Mouse (Mus musculus): ENCODE data around the gene Cdh5. TPM values are rescaled to one million over a fixed set of nuclear protein-coding genes. Genes with fewer than 3 reads are reported as not detected.
A peak's percentile ranks its signal among the peaks of the same experiment; 100 is the strongest.
"Not testable (repeated sequence)": the region's sequence is repeated elsewhere in the genome, so short reads cannot be mapped to it uniquely, and the experiment has no call there.

The Cdh5 gene
- polyA plus RNA-seq, 1 experiment from 2014 or later: 14.6 TPM

DNA sequence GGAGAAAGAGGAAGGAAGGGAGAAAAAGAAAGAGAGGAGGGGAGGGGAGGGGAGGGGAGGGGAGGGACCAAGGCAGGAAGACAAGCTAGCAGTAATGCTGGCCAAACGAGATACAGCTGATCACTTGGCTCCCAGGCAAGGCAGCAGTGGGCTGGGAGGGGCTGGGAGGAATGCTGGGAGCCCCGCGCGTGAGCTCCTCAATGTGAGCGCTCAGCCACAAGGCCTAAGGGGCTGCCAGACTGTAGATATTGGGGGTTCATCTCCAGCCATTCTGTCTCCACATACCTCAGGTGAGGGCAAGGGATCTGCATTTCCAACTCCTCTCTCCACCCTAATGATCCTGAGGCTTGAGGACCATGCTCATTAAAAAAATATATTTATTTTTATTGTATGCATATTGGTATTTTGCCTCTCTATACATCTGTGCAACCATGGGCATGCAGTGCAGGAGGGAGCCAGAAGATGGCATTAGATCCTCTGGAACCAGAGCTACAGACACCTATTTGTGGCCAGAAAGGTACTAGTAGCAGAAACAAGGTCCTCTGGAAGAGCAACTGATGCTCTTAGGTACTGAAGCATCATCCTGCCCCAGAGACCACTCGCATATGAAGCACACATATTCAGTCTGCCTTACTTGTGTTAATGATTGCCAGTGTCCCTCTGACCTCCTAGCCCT lies 2.6 kb upstream of the Cdh5 start:
- no peak overlapping the region for H3K27ac ChIP-seq
- WGBS: 22% methylated on average over 6 of the region's 6 CpGs
- H3K36me3 ChIP-seq: no peaks in the 10 kb centered on the region
- H3K4me3 ChIP-seq: no peak overlapping the region
- peak; percentile 23; the same call in 1 of the 2 replicates for ATAC-seq (ENCODE audit: low FRiP score)
- H3K27me3 ChIP-seq: no peaks in the 10 kb centered on the region
- H3K9me3 ChIP-seq: no peaks in the 10 kb centered on the region
- H3K4me1 ChIP-seq (replicated peaks): peaks cover 12% of the 10 kb centered on the region
- no peak overlapping the region for H3K9ac ChIP-seq
- H3K4me2 ChIP-seq: no peak overlapping the region

DNA sequence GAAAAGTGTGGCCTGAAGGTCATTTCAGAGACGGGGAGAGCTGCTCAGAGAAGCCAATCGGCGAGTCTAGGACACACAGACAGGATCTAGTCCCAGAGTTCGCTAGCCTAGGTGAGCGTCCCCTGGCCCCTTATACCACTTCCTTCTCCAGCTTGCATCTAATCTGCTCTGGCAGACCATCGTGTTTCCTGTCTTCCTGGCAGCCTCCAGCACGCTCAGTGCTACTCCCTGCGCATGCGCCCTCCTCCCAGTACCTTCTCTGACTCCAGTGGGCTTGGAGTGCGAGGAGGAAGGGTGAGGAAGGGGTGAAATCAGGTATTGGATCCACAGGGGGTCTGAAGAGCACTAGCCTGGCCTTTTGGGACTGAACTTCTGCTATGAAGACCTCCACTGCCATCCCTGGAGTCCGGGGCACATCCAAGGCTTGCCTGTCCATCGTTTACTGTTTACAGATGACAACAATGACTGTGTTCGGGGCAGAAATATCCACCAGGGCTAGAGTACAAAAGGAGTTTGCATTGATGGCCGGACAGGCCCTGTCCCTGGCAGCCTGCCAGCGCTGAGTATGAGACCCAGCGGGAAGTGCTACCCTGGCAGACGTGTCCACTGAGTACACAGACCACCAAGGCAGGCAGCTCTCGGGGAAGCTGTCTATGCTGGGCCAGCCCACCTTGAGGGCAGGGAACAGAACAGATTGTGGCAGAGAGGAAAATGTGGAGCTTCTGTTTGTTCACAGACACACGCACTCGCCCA lies 1.9 kb upstream of the Cdh5 start:
- H3K4me3 ChIP-seq: no peak overlapping the region
- 59% methylated on average over 20 of the region's 20 CpGs for WGBS
- H3K9ac ChIP-seq: no peak overlapping the region
- peak overlapping the region; percentile 18; the same call in 1 of the 2 replicates for H3K27ac ChIP-seq
- no peaks in the 10 kb centered on the region for H3K36me3 ChIP-seq
- H3K27me3 ChIP-seq: no peaks in the 10 kb centered on the region
- peak; percentile 50; the same call in 1 of the 2 replicates for ATAC-seq (ENCODE audit: low FRiP score)
- H3K4me1 ChIP-seq (replicated peaks): peaks cover 12% of the 10 kb centered on the region
- no peaks in the 10 kb centered on the region for H3K9me3 ChIP-seq
- no peak overlapping the region for H3K4me2 ChIP-seq

DNA sequence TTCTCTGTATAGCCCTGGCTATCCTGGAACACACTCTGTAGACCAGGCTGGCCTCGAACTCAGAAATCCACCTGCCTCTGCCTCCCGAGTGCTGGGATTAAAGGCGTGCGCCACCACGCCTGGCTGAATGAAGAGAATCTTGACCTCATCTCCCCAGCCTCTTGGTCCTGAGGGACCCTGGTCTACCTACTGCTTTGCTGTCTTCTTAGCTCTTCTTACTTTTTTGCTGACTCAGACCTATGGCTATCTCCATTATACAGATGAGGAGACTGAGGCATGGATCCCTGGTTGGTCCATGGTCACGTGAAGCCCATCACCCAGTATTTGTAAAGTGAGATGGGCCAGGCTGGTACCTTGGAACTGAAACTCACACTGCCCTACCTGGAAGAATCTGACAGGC lies 701 bp upstream of the Cdh5 start:
- not testable (repeated sequence) for H3K36me3 ChIP-seq; H3K9ac ChIP-seq; ATAC-seq (ENCODE audit: low FRiP score); H3K4me3 ChIP-seq; H3K9me3 ChIP-seq; H3K27ac ChIP-seq; H3K4me2 ChIP-seq; H3K27me3 ChIP-seq
- WGBS: 96% methylated on average over 6 of the region's 6 CpGs
- peaks cover 12% of the 10 kb centered on the region for H3K4me1 ChIP-seq (replicated peaks)

DNA sequence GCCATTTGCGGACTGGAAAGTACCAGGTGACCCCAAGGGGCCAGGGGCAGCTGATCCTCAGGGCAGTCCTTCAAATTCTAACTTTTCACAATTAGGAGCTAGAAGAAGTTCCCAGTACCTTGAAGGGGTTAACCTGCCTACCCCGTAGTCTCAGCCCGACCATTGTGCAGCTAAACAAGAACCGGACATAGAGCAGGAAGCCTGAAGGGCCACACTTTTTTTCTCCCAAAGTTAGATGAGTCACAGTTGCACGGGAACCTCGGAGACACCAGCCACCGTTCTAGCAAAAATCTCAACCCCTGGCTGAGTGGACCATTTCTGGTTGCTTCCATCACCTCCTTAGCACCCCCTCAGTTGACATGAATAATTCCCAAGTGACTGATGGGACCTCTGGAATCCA lies 2.0 kb downstream of the Cdh5 start:
- no peak for ATAC-seq (ENCODE audit: low FRiP score)
- 79% methylated on average over 7 of the region's 7 CpGs for WGBS
- H3K4me3 ChIP-seq: no peak overlapping the region
- H3K4me2 ChIP-seq: no peak overlapping the region
- H3K9me3 ChIP-seq: no peaks in the 10 kb centered on the region
- H3K4me1 ChIP-seq (replicated peaks): peaks cover 12% of the 10 kb centered on the region
- no peak overlapping the region for H3K9ac ChIP-seq
- H3K36me3 ChIP-seq: no peaks in the 10 kb centered on the region
- H3K27ac ChIP-seq: no peak overlapping the region
- H3K27me3 ChIP-seq: no peaks in the 10 kb centered on the region

DNA sequence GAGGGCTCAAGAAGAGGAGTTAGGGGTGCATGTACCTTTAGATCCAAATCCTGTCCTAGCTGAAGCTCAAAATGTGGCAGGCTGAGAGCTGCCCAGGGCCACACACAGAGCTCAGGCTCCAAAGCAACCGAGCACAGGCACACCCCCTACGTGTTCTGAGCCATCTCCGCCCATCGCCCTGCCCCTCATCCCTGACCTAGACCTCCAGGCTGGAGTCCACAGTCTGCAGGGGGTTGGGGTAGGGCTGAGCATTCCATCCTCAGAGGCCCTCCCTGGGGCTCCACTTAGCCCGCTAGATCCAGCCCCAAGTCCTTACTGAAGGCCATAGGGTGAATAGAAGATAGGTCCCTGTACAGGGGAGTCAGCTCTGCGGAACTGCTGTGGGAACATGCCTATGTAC lies 4.3 kb downstream of the Cdh5 start:
- 58% methylated on average over 6 of the region's 6 CpGs for WGBS
- no peaks in the 10 kb centered on the region for H3K36me3 ChIP-seq
- no peaks in the 10 kb centered on the region for H3K27me3 ChIP-seq
- no peak for ATAC-seq (ENCODE audit: low FRiP score)
- no peak overlapping the region for H3K27ac ChIP-seq
- no peaks in the 10 kb centered on the region for H3K9me3 ChIP-seq
- no peak overlapping the region for H3K4me2 ChIP-seq
- no peak overlapping the region for H3K4me3 ChIP-seq
- H3K9ac ChIP-seq: no peak overlapping the region
- H3K4me1 ChIP-seq (replicated peaks): no peaks in the 10 kb centered on the region

DNA sequence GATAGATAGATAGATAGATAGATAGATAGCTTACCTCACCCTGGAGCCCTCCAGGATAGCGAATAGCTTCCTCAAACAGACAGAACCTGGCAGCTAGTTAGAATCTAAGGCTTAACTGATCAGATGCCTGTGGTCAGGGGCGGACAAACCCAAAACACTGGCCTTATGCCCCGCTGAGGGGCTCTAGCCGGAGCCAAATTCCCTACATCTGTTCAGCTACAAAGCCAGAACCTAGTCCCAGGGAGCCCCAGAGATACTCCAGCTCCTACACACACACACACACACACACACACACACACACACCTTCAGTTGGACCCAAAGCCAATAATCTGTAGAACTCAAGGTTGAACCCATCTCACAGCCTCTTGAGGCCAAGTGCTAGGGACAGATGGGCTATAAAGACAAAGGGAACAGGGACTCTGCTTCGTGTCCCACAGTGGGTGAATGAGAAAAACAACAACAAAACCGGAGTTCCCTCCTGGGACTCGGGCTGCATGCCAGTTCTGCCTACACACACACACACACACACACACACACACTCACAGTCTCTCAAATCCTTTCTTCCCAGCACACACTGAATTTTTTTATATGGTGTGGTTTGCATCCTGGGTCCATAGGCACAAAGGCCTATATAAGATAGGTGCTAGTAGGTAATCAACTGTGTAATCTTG lies 5.0 kb downstream of the Cdh5 start:
- no peak for ATAC-seq (ENCODE audit: low FRiP score)
- Histone ChIP-seq H3K9me3 (no peaks in the 10 kb centered on the region), H3K27ac (no peak overlapping the region), H3K36me3 (no peaks in the 10 kb centered on the region), H3K9ac (no peak overlapping the region), H3K4me1 (replicated peaks) (no peaks in the 10 kb centered on the region), H3K4me2 (no peak overlapping the region), H3K27me3 (no peaks in the 10 kb centered on the region), H3K4me3 (no peak overlapping the region)
- WGBS: 66% methylated on average over 7 of the region's 7 CpGs

DNA sequence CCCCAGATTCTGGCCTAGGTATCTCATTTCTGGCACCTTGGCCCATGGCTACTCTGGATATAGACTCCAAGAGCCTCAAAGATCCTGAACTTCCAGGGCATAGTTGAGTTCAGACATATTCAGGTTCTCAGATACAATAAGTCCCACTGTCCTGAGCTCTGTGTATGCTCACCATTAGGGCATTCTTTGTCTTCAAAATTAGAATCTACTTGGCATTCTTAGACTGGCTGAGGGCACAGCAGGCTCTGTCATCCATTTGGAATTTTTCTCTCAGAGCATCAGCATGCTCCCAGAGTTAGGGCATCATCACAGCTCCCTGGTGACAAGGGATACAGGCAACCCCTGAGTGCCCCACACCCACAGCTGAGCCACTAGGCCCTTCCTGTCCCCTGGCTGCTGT lies 5.7 kb downstream of the Cdh5 start:
- H3K27ac ChIP-seq: no peak overlapping the region
- no peak overlapping the region for H3K4me2 ChIP-seq
- no peaks in the 10 kb centered on the region for H3K4me1 ChIP-seq (replicated peaks)
- no peak for ATAC-seq (ENCODE audit: low FRiP score)
- no peak overlapping the region for H3K9ac ChIP-seq
- H3K36me3 ChIP-seq: no peaks in the 10 kb centered on the region
- H3K9me3 ChIP-seq: no peaks in the 10 kb centered on the region
- H3K4me3 ChIP-seq: no peak overlapping the region
- H3K27me3 ChIP-seq: no peaks in the 10 kb centered on the region

DNA sequence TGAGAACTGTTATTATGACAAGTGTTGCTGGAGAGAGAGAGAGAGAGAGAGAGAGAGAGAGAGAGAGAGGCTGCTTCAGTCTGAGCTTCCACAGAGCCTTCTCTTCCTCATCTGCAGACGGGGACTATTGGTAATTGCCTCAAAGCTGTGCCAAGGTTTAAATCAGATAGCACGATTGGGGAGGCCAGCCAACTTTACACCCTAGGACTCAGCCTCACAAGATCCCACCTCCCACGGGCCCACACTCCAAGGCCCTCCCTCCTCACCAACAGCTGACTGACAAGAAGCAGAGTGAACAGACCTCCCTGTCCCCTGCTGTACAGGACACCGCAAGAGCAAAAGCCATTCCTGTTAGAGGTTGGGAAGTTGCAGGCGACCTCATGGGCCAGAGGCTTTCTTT lies 6.6 kb downstream of the Cdh5 start:
- Histone ChIP-seq H3K4me3 (no peak overlapping the region), H3K36me3 (no peaks in the 10 kb centered on the region), H3K4me1 (replicated peaks) (no peaks in the 10 kb centered on the region), H3K9ac (no peak overlapping the region), H3K4me2 (no peak overlapping the region), H3K27me3 (no peaks in the 10 kb centered on the region), H3K9me3 (no peaks in the 10 kb centered on the region), H3K27ac (no peak overlapping the region)
- no peak for ATAC-seq (ENCODE audit: low FRiP score)
- WGBS: 70% methylated on average over 5 of the region's 5 CpGs

DNA sequence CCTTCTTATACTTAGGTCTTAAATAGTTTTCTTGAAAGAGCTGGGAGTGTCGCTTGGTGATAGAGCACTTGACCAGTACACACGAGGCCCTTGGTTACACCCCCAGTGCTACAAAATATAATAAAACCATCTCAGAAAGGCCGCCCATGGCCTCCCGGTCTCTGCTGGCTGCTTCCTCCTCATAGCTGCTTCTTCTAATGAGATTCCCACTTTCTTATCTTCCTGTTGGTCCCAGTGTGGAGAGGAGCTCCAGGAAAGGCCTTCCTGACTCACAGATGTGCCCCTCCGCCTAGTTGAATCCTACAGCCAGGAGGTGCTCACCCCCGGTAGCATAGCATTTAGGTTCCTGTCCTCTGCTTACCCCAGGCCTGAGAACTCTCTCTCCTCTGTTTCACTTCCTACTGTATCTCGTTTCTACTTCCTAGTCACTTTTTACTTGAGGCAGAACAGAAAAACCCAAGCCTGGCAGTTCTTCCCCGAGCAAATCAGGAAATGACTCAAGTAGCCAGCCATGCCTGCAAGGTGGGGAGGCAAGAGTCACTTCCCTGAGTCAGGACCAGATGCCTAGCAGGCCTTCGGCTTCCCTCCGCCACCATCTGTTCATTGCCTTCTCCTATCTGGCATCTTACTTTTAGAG lies 9.2 kb downstream of the Cdh5 start:
- no peak overlapping the region for H3K4me2 ChIP-seq
- no peak overlapping the region for H3K9ac ChIP-seq
- no peaks in the 10 kb centered on the region for H3K4me1 ChIP-seq (replicated peaks)
- ATAC-seq (ENCODE audit: low FRiP score): no peak
- WGBS: 88% methylated on average over 10 of the region's 10 CpGs
- no peaks in the 10 kb centered on the region for H3K36me3 ChIP-seq
- no peak overlapping the region for H3K27ac ChIP-seq
- H3K4me3 ChIP-seq: no peak overlapping the region
- no peaks in the 10 kb centered on the region for H3K27me3 ChIP-seq
- no peaks in the 10 kb centered on the region for H3K9me3 ChIP-seq

DNA sequence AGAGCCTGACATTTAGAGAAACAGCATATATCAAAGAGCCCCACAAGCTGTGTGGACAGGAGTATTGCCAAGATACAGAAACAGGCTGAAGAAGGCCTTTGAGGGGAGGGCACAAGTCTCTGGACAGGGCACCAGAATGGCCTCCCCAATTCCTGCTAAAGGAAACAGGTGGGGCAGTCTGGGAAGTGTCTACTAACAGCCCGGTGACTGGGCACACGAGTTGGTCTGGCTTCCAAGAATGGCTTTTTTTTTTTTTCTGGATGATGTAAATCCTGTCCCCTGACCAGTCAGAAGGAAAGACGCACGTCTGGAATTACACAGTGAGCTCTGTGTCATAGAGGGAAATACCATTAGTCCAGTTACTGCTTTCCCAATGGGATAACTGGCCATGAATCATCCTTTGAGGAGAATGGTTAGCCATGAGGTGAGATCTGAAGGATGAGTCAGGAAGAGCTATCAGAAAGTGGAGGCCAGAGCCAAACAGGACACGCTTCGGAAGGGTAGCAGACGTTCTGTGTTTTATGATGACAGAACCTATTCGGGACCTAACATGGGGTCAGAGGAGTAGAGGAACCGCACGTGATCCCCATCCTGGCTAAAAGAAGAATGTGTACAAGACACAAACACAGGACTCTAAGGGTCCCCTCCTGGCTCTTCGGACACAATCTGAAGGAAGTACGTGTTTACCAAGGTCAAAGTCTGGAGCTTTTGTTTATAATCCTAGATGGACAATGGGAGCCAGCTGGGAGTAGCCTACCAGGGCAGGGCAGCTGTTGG lies 20.4 kb downstream of the Cdh5 start:
- Histone ChIP-seq H3K4me3 (no peak overlapping the region), H3K4me1 (replicated peaks) (no peaks in the 10 kb centered on the region), H3K9ac (no peak overlapping the region), H3K36me3 (no peaks in the 10 kb centered on the region), H3K9me3 (no peaks in the 10 kb centered on the region), H3K27ac (no peak overlapping the region), H3K4me2 (no peak overlapping the region), H3K27me3 (no peaks in the 10 kb centered on the region)
- ATAC-seq (ENCODE audit: low FRiP score): no peak
- WGBS: 85% methylated on average over 12 of the region's 12 CpGs

DNA sequence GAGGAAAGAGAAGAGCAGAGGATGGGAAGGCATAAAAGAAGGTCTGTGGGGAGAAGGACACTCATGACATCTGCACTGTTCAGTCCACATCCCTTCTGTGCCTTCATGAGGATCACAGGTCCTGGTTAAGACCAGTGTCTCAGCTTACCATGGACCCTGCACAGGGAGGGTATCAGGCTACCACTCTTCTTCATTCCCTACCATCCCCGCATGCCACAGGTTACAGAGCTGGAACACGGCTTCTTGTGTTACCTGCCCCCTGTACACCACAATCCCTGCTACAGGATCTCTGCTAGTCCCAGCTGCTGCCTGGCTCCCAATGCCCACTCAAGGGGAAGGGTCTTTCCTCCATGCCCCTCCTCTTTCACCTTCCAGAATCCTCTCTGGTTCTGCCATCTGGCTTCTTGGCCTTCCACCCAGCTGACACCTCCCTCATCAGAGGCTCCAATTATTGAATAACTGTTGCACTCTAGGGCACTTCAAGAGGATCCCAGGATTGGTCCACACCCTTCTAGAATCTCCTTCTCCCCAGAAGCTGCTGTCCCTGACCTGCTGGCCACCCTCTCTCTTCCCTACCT lies 21.7 kb downstream of the Cdh5 start:
- Histone ChIP-seq H3K27me3 (no peaks in the 10 kb centered on the region), H3K27ac (no peak overlapping the region), H3K36me3 (no peaks in the 10 kb centered on the region), H3K4me3 (no peak overlapping the region), H3K9me3 (no peaks in the 10 kb centered on the region), H3K4me1 (replicated peaks) (no peaks in the 10 kb centered on the region), H3K9ac (no peak overlapping the region), H3K4me2 (no peak overlapping the region)
- 94% methylated on average over 2 of the region's 2 CpGs for WGBS
- ATAC-seq (ENCODE audit: low FRiP score): no peak

All from hindbrain, embryonic 13.5 days (tissue).